Mouse (Mus musculus) urinary bladder, postnatal 36 days (tissue): ENCODE measurements around the gene Kcnk10.
"Not testable (repeated sequence)": the region's sequence is repeated elsewhere in the genome, so short reads cannot be mapped to it uniquely, and the experiment has no call there.

Experiments
- DNase-seq, 2 experiments: peaks; one replicate each; pipeline ENCODE4 v3.0.0; 2022; ENCODE audit warnings: low spot score in 2 of 2, mixed read lengths in 1 of 2

Kcnk10 gene

DNA sequence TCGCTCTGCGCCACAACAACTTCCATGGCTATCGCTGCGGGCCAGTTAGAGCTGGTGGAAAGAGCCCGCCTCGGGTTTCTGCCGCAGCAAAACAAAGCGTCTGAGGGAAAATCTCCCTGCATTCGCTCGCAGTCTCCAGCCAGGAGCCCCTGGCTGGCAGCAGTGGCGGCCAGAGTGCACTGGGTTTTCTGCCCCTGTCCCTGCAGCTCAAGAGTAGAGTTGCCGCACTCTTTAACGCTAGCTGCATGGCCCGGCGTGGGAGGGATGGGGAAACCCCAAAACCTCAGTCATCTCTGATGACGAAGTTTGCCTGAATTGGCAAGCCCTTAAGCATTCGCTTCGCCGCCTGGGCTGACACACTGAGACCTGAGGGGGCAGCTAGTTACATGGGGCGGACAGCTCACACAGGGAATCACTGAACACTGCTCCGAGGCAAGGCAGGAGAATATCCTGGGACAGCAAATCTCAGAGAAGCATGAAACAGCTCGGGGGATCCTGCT is at the start of gene Kcnk10:
TSS of gene Kcnk10 (minus strand) at position 450 of the 500 bp plus-strand sequence.
- no peak for DNase-seq

DNA sequence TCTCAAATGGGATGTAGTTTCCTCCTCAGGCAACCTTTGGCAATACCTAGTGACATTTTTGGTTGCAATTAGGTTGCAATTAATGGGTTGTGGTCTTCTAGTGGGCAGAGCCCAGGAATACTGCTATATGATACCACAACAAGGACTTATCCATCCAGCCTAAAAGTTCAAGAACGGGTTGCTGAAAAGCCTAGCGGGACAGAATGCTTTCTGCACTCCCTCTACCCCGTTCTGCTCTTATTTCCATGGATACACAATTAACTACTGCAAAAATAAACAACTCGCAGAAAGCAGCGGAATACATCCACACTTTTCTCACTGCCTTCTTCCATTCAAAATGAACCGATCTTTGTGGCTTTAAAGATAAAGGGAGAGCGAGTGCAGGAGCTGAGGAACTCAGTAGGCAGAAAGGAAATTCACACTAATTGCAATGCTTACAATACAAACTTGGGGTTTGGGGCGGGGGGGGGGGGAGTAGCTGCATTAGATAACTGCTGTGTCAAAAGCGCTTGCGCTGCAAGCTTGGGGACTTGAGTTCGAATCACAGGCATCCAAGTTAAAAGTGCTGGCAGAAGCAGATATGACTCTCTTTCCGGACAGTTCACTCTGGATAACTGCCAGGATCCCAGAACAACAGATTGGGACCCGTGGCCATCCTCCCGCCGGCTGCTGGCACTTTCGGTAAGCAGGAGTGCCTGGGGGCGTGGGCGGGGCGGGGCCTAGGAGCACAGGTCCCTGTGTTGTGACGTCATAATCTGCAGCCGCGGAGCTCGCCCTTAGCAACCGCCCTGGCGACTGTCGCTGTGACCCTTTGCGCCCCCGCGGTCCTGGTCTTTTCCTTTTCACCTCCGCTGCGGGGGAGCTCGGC is 49.5 kb upstream of the Kcnk10 start, which contains the start of gene Spata7:
TSS of gene Spata7 (plus strand) at position 766 of the 868 bp plus-strand sequence.
- peak; percentile 69 to 73 for DNase-seq

DNA sequence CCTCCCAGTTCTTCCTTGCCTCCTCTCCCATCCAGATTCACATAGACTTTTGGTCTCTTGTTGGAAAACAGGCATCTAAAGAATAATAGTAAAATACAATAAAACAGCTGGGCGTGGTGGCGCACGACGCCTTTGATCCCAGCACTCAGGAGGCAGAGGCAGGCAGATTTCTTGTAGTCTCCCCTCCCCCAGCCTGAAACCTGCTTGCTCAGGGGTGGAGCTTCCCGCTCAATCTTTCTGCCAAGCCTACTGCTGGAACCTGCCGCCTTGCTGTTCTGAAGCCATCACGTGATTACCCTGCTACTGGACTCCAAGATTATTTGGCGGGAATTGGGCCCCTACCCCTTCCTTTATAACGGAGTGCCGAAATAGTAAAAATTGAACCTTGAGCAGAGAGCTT is 45.2 kb upstream of the Kcnk10 start:
- DNase-seq, result not testable (repeated sequence)

DNA sequence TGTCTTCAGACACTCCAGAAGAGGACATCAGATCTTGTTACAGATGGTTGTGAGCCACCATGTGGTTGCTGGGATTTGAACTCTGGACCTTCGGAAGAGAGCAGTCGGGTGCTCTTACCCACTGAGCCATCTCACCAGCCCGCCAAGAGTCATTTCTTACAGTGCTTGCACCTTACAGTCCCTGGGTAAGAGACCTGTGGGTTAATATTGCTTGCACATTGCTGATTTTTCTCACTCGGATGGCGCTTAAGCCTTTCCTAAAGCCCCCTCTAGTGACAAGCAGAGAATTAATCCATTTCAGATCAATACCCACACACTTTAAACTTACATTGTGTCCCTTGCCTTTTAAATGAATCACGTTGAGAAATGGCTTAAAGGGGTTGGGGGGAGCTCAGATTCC is 42.8 kb upstream of the Kcnk10 start:
- not testable (repeated sequence) for DNase-seq

DNA sequence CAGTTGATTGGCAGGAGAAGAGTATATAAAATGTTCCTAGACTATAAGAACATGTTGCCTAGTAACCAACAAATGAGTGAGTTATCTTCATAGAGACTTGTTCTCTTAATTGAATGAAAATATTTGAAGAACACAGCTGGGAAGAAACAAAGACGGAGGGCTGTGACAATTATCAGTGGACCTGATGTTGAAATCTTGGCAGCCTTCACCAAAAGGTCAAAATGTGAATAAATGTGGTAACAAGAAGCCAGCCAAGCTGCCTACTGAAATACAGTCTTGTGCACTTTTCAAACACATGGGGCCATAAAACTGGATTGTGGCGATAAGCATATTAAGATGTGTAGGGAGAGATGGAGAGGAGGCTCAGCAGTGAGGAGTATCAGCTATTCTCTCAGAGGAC is 41.4 kb upstream of the Kcnk10 start:
- no peak for DNase-seq

DNA sequence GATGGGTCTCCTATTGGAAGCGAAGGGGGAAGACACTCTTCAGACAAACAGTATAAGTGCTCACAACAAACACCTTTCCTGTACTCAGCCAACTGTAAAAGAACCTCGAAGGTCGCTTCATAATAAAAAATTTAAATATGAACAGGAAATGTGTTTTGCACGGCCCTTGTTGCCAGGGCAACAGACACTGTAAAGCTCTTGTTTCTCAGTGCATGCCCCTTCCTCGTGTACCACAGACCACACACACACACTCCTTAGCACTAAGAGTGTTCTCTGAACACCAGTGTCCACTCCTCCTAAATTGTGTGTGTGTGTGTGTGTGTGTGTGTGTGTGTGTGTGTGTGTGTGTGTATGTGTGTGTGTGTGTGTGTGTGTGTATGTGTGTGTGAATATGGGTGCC is 37.6 kb upstream of the Kcnk10 start:
- no peak for DNase-seq

DNA sequence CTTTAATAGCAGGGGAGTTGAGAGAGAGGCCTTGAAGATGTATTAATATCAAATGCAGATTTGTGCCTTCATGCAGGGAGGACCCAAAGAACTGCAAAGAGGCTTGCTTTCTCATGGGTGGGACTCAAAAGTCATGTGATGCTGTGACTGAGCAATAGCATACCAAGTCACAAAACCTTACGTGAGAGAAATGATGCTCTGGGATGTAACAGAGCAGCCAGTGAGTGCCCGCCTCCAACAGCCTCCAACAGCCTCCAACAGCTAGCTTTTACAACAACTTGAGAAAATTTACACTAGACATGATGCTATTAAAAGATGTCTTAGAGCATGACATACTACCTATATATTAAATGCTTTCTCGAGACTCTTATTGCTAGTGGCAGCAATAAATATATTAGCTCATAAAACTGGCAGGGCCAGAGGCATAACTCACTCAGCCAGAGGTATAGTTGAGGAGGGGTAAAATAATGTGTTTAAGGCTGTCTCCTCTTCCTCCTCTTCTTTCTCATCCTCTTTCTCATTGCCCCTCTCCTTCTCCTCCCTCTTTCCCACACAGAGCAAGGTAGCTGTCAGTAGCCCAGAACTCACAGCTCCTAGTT is 36.9 kb upstream of the Kcnk10 start:
- no peak for DNase-seq

DNA sequence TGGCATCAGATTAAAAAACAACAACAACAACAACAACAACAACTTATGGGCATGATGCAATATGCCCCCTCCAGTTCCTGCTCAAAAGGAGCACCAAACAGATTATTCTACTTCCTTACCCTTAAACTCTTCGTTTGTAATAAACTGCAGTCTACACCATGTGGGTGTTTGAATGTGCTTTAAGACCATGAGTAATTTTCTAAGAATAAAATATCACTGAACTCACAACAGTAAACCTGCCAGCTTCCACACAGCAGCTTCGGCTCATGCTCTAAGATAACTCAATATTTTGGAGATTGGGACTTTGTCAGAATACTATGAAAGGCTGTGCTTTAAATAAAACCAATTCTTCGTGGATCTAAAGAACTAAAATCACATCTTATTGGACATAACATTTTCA is 32.2 kb upstream of the Kcnk10 start:
- DNase-seq, result no peak

DNA sequence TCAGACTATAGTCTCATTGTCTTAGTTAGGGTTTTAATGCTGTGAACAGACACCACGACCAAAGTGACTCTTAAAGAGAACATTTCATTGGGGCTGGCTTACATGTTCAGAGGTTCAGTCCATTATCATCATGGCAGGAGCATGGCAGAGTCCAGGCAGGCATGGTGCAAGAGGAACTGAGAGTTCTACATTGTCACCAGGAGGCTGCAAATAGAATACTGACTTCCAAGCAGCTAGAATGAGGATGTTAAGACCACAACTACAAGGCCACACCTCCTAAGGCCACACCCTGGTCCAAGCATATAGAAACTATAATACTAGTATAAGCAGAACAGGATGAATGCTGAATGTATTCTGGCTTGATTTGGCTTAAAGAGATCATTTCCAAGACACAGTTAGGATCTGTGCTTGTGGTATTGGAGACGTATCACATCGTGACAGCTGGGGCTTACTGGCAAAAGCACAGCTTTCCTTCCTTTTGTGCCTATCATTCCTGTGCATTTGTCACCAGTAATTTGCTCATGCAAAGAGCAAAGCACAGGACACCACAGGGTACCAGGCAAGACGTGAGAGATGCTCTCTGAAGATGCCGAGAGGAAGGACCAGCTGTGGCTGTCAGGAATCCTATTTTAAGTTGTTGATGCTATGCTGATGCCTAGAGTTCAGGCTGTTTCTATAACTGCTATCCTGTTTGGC is 28.6 kb upstream of the Kcnk10 start:
- DNase-seq, result no peak

DNA sequence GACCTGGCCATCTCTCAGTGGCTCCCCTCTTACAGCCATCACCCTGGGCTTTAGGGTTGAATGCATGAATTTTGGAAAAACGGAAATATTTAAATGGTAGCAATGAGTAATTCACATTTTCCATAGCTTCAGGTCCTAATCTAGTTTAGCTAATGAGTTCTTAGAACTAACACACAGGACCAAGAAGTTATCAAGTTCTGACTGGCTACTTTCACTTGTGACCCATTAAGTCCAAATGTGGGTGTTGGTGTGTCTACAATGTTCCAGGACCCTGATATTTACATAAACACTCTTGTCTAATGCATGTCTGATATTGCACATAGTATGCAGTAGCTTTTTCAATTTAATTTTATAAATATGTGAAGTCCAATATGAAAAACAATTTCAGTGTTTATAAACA is 27.2 kb upstream of the Kcnk10 start:
- DNase-seq, result no peak

DNA sequence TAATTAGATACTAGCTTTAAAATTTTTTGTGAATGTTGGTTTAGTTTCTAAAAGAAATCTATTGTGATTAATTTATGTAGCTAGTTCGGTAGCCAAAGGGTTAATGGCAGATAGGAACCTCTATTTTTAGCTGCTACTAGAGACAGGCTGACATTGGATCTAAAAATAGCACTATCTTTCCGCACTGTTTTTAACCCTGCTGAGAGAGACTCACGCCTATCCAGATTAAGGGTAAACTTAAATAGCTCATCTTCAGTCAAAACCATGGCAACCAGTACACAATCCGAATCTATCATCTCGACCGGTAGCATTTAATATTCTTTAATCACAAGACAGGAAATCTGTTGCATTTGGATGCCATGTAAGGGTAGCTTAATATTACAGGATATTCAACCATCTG is 24.0 kb upstream of the Kcnk10 start:
- no peak for DNase-seq

DNA sequence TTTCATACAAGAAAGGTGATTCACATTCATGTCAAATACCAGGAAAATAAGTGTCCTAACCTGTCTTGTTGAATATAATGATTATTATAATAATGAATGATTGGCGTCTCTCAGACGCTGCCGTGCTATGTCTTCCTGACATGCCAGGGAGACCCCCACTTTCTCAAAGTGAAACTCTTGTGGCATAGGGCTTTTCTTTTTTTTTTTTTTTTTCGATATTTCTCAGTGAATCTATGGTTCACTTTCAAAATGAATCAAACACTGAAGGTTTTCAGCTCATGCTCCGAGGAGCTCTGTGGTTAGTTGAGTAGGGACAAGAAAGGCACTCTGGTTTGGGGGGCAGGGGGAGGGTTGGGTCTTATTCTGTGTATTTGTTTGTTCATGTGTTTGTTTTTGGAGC is 22.8 kb upstream of the Kcnk10 start:
- no peak for DNase-seq

DNA sequence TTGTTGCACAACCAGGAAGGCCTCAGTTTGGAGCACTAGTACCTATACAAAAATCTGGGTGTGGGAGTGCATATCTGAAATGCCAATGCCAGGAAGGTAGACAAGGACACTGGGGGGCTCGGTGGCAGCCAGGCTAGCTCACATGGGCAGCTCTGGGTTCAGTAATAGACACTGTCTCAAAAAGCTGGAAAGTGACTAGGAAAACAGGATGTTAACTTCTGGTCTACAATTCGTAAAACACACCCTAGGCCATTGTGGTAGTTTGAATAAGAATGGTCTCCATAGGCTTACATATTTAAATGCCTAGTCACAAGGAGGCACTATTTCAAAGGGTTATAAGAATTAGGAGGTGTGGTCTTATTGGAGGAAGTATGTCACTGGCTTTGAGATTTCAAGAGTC is 12.9 kb upstream of the Kcnk10 start:
- DNase-seq, result no peak

DNA sequence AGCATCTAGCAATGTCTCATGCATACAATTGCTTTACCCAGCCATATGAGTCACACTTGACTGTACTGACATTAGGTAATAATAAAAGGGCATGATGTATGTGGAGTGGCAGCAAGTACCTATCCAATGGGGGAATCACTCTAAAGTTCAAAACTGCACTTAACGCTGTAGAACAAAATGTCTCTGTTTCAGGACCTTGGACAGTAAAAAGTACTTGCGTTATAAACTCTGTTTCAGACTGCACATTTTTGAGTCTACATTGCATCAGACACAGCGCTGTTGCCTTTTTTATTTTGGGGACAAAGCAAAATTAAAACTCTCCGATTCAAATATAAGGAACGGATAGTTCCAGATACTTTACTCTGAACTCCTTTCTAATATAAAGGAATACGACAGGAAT is 10.5 kb upstream of the Kcnk10 start:
- no peak for DNase-seq

DNA sequence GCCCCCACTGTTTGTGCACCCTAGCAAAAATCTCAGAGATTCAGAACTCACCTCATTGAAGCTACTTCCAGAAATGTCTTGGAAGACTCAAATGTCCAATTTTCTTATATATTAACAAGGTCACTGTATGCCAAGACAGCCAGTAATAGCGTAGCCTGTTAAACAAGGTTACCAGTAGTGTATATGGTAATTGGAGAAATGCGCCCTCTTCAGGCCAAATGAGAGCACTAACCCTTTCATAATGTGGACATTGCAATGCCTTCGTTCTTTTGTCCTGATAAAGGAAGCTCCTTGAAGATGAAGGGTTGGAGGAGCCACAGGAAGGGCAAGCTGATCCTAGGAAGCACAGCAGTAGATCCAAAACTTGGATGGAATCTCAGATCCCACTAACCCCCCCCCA is 7.2 kb upstream of the Kcnk10 start:
- DNase-seq, result no peak

DNA sequence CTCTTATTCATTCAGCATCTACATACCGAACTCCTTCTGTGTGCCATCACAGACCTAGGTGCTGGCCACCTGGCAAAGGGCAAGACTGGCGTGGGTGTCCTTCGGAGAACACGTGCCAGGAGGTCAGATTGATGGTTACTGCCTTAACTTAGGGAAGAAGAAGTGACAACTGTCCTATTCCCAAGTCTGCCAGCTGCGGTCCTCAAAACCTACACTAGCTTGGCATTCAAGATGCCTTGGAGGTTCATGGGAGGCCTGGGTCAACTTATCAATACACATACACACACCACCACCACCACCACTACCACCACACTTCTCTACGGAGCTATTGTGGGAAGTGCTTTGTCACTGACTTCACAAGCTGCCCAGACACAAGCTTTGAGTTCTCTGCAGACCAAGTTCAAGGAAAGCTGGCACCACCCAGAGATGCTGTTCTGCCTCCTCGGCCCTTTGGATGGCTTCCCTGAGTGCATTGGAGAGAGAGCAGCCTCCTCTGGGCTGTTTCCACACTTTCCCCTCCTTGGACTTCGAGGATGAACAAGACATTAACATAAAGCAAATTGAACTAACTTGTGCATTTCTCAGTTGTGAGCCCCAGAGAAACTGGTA is 2.1 kb downstream of the Kcnk10 start:
- no peak for DNase-seq

DNA sequence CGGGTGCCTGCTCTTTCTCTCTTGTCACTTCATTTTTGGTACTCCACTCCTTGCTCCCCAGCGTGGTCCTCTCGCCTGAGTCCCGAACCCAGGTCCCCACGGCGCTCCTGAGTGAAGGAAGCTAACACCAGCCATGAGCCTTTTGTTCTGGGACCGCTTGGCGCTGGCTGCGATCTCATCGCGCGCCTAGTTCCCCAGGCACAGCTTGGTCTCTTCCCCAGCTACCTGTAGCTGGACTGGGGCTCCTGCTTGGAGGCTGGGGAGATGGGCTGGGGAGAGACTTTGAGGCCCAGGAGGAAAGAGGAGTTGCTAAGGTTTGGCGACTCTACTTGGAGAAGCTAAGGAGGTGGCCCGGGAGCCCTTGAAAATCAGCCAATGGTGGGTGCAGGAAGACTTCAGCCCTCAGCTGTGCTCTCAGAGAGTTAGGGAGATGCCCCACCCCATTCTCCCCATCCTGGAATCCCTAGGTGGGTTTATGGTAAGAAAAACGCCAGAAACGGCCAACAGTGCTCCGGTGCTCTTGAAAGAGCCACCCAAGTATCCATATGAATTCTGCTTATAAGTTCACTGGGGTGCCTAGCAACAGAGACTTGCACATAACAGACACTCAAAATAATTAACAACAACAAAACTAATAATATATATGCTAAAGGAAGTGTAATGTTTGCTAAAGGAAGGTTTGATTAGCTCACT is 2.8 kb downstream of the Kcnk10 start:
- no peak for DNase-seq

DNA sequence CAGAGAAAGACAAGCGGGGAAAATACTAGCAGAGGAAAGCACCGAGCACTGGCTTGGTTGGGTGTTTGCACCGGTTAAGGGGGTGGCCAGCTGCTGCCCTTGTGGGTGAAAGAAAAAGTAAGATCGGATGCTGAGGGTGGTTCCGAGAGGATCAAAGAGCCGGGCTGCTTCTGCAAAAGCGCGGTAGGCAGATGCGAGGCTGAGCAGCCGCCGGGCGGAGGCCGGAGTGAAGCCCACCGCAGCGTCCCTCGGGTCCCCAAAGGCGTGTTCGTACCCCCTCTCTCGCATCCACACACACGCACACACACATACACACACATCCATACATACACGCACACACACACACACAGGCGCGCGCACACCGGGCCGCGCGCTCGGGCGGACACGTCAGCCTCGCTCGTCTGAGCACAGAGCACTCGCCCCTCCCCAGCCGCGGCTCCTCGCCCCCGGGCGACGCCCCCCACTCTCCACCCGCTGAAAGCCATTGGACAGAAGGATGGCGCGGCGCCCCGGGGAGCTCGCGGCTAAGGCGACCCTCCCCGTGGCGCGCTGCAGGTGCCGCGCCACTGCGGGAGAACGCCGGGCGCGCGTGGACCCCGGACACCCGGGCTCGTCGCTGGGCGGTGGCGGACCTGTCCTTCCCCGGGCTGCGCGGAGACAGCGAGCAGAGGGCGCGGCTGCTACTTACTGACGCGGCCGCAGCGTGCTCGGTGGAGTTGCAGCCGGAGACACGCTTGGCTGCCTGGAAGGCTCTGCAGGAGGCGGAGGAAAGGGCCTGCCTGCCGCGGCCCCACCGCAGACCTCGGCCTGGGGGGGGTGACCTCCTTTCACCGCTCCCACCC is 3.5 kb downstream of the Kcnk10 start:
- DNase-seq, result no peak

DNA sequence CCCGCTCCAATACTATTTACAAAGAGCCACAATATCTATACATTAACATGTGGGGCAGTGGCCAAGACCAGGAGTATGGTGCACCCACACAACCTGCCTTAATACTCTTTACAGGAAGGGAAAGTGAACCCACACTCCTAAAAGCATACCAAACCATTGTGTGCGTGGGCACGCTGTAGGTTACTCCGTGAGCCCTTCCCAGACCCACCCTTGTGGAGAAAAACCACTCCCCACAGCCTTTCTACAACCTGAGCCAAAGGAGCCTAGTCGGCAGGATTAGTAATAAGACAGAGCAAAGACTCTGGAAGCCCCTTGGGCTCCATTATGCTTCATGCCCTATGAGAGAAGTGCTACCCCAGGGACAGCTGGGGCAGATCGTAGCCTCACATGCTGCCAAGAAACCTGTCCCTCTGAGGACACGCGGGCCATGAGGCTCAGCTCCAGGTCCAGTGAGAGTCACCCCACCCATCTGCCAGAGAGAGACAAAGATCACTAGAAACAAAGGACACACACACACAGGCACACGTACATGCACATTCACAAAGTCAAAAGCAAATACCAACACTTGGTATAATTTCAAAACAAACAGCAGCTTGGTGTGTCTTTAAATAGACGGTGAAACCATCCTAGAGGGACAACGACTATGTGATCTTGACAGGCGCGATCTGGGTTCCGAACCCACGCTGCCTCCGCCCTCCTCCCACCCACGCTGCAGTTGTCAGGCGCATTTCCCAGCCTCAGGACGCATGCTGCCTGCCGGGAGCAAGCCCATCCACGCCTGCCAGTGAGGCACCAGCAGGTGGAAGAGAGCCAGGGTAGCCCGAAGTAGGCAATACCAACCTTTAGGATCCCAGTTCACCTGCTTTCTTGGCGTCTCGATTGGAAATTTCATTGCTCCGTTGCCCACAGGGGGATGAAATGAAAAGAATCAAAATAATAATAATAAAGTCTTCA is 4.5 kb downstream of the Kcnk10 start:
- no peak for DNase-seq
